In the genomic region with DNA sequence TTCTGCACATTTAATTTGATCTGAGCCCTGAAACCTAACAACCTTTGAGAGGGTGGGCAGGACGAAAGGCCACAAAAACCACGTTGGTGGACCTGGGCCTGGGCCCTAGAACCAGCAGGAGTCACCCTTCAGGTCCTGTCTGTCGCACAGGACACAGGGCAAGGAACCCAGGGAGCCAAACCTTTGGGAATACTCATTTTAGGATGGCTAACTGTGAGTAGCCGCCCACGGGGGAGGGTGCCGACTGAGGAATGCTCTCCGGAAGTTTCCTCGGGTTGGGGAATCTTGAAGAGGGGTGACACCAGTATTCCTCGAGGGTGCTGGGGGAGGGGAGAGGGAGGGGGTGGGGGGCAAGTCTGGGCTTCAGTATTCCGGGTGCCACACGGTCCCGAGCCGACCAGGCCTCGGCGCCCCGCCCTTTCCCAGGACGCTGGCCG, we compare ENCODE assay signal across 8 mouse cellular contexts. TPM values are rescaled to one million over a fixed set of nuclear protein-coding genes. Genes with fewer than 3 reads are reported as not detected.
A peak's percentile ranks its signal among the peaks of the same experiment; 100 is the strongest.
DNase-seq lines count a peak whose midpoint lies in the region; ATAC-seq and TF ChIP-seq lines count a peak whose summit lies in the region.

No protein-coding gene starts in this region.

- no peak for ATAC-seq in G1E (ENCODE audit: extremely low read depth, insufficient number of reproducible peaks, low FRiP score, poor library complexity, severe bottlenecking)
- ATAC-seq in embryonic facial prominence, embryonic 13.5 days (ENCODE audit: insufficient number of reproducible peaks, insufficient read depth, low FRiP score, low TSS enrichment, low read depth): no peak
- no peak for ATAC-seq in lung, embryonic 14.5 days (ENCODE audit: insufficient read depth)
- no peak for ATAC-seq in inflammation-experienced regulatory T-cells, adult 6 months

- H3K9ac ChIP-seq in embryonic facial prominence, embryonic 13.5 days: peak overlapping the region; percentile 93
- H3K9ac ChIP-seq in lung, embryonic 14.5 days: peak overlapping the region; percentile 98

- TF ChIP-seq POLR2A in small intestine, adult 2 months (IDR thresholded peaks at IDR 0.05; ENCODE audit: low read depth, low read length): no peak

- H3K4me2 ChIP-seq in embryonic facial prominence, embryonic 13.5 days: peak overlapping the region; percentile 85
- H3K4me2 ChIP-seq in lung, embryonic 14.5 days: peak overlapping the region; percentile 72

- peaks cover 15% of the 10 kb centered on the region for H3K36me3 ChIP-seq in G1E (replicated peaks)
- H3K36me3 ChIP-seq in embryonic facial prominence, embryonic 13.5 days: no peaks in the 10 kb centered on the region
- H3K36me3 ChIP-seq in lung, embryonic 14.5 days (ENCODE audit: insufficient read depth): no peaks in the 10 kb centered on the region
- H3K36me3 ChIP-seq in small intestine, adult 2 months (ENCODE audit: control insufficient read depth, insufficient read depth, low read length): no peaks in the 10 kb centered on the region

- peaks cover 69% of the 10 kb centered on the region for H3K4me1 ChIP-seq in G1E (ENCODE audit: insufficient read depth, low read depth, low read length)
- peaks cover 36% of the 10 kb centered on the region for H3K4me1 ChIP-seq in embryonic facial prominence, embryonic 13.5 days
- H3K4me1 ChIP-seq in lung, embryonic 14.5 days (ENCODE audit: insufficient read depth): peaks cover 7% of the 10 kb centered on the region; the same call in 1 of the 2 replicates
- peaks cover 3% of the 10 kb centered on the region; the same call in 1 of the 2 replicates for H3K4me1 ChIP-seq in small intestine, adult 2 months (ENCODE audit: control insufficient read depth, insufficient read depth, insufficient read length, low read length)

- under 1% methylated on average over 18 of the region's 18 CpGs for WGBS in embryonic facial prominence, embryonic 13.5 days
- WGBS in lung, embryonic 14.5 days: 1% methylated on average over 18 of the region's 18 CpGs
- 2% methylated on average over 18 of the region's 18 CpGs for WGBS in small intestine, adult 2 months

- no peak for TF ChIP-seq CTCF in G1E (IDR thresholded peaks at IDR 0.05; ENCODE audit: low read depth, low read length)
- no peak for TF ChIP-seq CTCF in lung, embryonic 14.5 days (IDR thresholded peaks at IDR 0.05; ENCODE audit: low read depth)
- no peak for TF ChIP-seq CTCF in small intestine, adult 2 months (IDR thresholded peaks at IDR 0.05; ENCODE audit: extremely low read depth, insufficient read length, insufficient replicate concordance, low read depth, low read length)

- H3K27ac ChIP-seq in embryonic facial prominence, embryonic 13.5 days: peak overlapping the region; percentile 95
- H3K27ac ChIP-seq in lung, embryonic 14.5 days (ENCODE audit: low read depth): peak overlapping the region; percentile 97
- H3K27ac ChIP-seq in small intestine, adult 2 months (ENCODE audit: insufficient read depth, low read depth, low read length): no peak overlapping the region

- no peaks in the 10 kb centered on the region for H3K27me3 ChIP-seq in G1E (ENCODE audit: insufficient read depth, low read length)
- no peaks in the 10 kb centered on the region for H3K27me3 ChIP-seq in embryonic facial prominence, embryonic 13.5 days
- no peaks in the 10 kb centered on the region for H3K27me3 ChIP-seq in lung, embryonic 14.5 days (ENCODE audit: insufficient read depth, low read length)
- no peaks in the 10 kb centered on the region for H3K27me3 ChIP-seq in small intestine, adult 2 months (ENCODE audit: control insufficient read depth, insufficient read depth, low read length)

- no peaks in the 10 kb centered on the region for H3K9me3 ChIP-seq in G1E (replicated peaks)
- no peaks in the 10 kb centered on the region for H3K9me3 ChIP-seq in embryonic facial prominence, embryonic 13.5 days
- H3K9me3 ChIP-seq in lung, embryonic 14.5 days (ENCODE audit: low read depth, low read length): no peaks in the 10 kb centered on the region

- H3K4me3 ChIP-seq in G1E (ENCODE audit: low read depth, low read length): peak overlapping the region; percentile 96
- H3K4me3 ChIP-seq in embryonic facial prominence, embryonic 13.5 days: peak overlapping the region; percentile 76
- H3K4me3 ChIP-seq in lung, embryonic 14.5 days (ENCODE audit: low read depth, low read length): peak overlapping the region; percentile 92
- peak overlapping the region; percentile 99 for H3K4me3 ChIP-seq in small intestine, adult 2 months (ENCODE audit: low read depth, low read length)

- DNase-seq in layer of hippocampus, adult 18-20 months (ENCODE audit: low spot score in 2 of 2): peak; percentile 5 to 16
- DNase-seq in layer of hippocampus, postnatal 10 days (ENCODE audit: low spot score in 2 of 2): no peak
- DNase-seq in G1E (ENCODE audit: low spot score): peak; percentile 12
- peak; percentile 69 for DNase-seq in heart, postnatal 4 days
- DNase-seq in lung, embryonic 14.5 days: peak; percentile 72

RNA-seq across cellular contexts. Expression of gene Fbxw4, which starts 0.8 kb away (rescaled TPM):
- 10 to 100 TPM; 36.4 to 38.7 TPM for total RNA-seq in layer of hippocampus, adult 18-20 months (2021)
- 10 to 100 TPM; 29.7 to 30.3 TPM for total RNA-seq in layer of hippocampus, postnatal 10 days (2021)
- total RNA-seq in G1E (2014; fragmentation: Nextera tagmentation): 59.8 and 104 TPM in 2 replicates
- 9.4 and 9.9 TPM in 2 replicates for total RNA-seq in G1E (2017)
- polyA plus RNA-seq in G1E (2012): 49.8 and 52.2 TPM in 2 replicates
- 6.2 and 6.9 TPM in 2 replicates for polyA plus RNA-seq in embryonic facial prominence, embryonic 13.5 days (2015; fragmentation: Nextera tagmentation; extraction: Ambion mirVana)
- total RNA-seq in heart, postnatal 4 days (2021): 10 to 100 TPM; 24.0 to 25.0 TPM
- polyA plus RNA-seq in lung, embryonic 14.5 days (2014; fragmentation: Nextera tagmentation; extraction: Ambion mirVana): 5.1 and 7.5 TPM in 2 replicates
- 23.9 and 44.8 TPM in 2 replicates for polyA plus RNA-seq in small intestine, adult 2 months (2012; rRNA removed)
- polyA plus RNA-seq in inflammation-experienced regulatory T-cells, adult 6 months (2017; shearing (Covaris generic)): 10 to 100 TPM in 2 of 3 experiments, 1 to 10 TPM in 1; 6.0 to 14.9 (median 14.4) TPM

Comparison
In these comparisons a context has a peak if more than half of its experiments do, and no peak if none do; other contexts are left out.
1. DNase-seq: peak in layer of hippocampus, adult 18-20 months (2 of 2), G1E (single experiment), heart, postnatal 4 days (single experiment) and lung, embryonic 14.5 days (single experiment); none in layer of hippocampus, postnatal 10 days (0 of 2).
2. Peak in every context shown above with its lines, with median percentiles within 50 percentile points of each other: H3K4me3 ChIP-seq.